Mouse (Mus musculus) left cerebral cortex, adult 11 months (tissue): ENCODE results near the gene Setmar.
A peak's percentile ranks its signal among the peaks of the same experiment; 100 is the strongest.
"Not testable (repeated sequence)": the region's sequence is repeated elsewhere in the genome, so short reads cannot be mapped to it uniquely, and the experiment has no call there.

ENCODE experiments used
- DNase-seq: peaks from one replicate; pipeline ENCODE4 v3.0.0; 2022; ENCODE audit warnings: low spot score

The Setmar gene

GRCm38 (mm10) chr6:108064918-108065526, at the start of gene Setmar:
TSS of gene Setmar (plus strand) at chr6:108065045.
- DNase-seq: peak; percentile 91

DNA sequence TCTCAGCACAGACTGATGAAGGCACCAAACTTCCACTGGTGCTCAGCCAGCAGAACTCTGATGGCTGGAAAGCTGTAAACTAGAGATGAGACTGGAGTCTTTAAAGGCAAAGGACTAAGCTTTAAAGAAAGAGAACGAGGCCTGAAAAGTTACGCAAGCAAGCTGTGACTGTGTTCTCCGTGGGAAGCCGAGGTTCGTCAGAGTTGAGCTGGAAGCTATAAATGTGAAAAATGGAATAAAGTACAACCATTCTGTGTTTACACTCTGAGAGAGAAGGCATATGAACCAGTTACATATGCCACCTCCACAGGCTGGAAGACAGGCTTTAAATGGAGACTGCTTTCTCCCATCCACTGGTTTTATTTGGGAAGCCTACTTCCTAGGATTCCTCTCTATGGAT, 43.2 kb upstream of the Setmar start:
- DNase-seq: peak; percentile 68

GRCm38 (mm10) chr6:108055041-108055440, 9.8 kb upstream of the Setmar start:
- DNase-seq: not testable (repeated sequence)

GRCm38 (mm10) chr6:108055946-108056345, 8.9 kb upstream of the Setmar start:
- no peak for DNase-seq

- no peak for DNase-seq
Observed at GRCm38 (mm10) chr6:108057353-108057752, 7.5 kb upstream of the Setmar start.

- DNase-seq: no peak
Observed at GRCm38 (mm10) chr6:108058066-108058465, 6.8 kb upstream of the Setmar start.

DNA sequence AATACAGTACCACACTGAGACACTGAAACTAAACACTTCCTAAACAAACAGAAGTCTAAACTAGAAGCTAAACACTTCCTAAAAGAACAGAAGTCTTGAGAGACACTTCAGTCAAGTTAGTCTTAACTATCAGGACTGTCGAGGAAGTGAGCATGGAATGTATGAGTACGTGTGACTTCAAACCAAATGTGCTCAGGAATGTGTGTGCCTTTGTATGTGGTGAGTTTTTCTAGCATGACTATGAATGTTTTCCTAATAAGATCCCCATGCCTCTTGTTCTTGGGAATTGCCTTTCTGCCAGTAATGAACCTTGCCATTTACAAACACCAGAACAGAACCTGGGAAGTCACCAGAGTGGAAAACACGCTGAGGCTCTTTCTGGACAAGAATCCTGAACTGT, 3.7 kb upstream of the Setmar start:
- DNase-seq: no peak

DNA sequence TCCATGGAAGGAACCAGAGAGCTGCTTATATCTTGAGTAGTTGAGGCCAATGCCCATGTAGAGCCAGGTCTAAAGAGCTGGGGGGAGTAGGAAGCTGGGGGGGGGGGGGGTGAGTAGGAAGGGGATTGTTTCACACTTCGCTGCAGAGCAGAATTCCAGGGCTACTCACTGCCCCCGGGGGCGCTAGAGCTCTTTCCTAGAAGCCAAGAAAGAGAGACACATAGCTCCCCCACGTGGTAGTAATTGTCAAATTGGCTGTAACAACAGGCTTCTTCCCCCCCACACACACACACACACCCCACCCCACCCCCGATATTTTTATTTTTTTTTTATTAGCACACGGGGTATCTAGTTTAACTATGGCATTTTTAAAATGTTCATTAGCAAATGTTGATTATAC, 738 bp downstream of the Setmar start:
- DNase-seq: peak; percentile 83

- no peak for DNase-seq
Observed at GRCm38 (mm10) chr6:108070947-108071346, 6.1 kb downstream of the Setmar start.

DNA sequence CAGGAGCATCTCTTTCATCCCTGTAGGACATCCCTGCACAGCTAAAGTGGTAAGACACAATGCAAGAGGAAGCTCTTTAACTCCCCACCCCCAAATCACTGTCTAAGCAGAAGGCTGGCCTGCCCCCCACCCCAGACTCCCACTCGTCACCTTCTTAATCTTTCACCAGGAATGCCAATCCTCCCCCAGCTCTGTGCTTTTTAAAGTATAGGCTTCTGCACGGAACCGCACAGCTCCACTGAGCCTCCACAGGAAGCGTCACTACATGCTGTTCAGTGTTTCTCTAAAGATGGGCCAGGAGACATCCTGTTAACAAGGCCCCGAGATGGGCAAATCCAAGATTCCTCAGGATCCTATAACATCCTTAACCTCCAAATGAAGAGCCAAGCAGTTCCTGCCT, 8.2 kb downstream of the Setmar start:
- peak; percentile 48 for DNase-seq

DNA sequence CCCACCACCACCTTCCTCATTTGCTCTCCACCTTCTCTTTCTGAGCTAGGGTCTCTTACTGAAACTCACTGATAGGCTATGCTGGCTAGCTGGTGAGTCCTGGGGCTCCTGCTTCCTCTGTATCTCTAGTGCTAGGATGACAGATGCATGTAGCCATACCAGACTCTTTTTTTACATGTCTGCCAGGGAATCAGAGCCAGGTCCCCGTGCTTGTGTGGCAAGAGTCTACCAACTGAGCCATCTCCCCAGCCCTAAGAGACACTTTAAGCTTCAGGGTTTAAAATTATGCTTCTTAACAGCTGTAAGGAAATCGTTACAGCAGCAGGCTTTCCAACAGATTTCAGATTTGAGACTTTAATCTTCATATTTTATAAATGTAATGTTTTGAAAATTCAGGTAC, 9.1 kb downstream of the Setmar start:
- no peak for DNase-seq

GRCm38 (mm10) chr6:108074624-108075023, 9.8 kb downstream of the Setmar start:
- DNase-seq: peak; percentile 61

DNA sequence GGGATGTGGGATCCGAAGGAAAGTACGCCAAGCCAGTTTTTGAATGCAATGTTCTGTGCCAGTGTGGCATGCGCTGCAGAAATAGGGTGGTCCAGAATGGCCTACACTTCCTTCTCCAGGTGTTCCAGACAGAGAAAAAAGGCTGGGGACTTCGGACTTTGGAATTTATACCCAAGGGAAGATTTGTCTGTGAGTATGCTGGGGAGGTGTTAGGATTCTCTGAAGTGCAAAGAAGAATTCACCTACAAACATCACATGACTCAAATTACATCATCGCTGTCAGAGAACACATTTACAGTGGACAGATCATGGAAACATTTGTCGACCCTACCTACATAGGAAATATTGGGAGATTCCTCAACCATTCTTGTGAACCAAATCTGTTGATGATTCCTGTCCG, 11.0 kb downstream of the Setmar start:
- DNase-seq: no peak

DNA sequence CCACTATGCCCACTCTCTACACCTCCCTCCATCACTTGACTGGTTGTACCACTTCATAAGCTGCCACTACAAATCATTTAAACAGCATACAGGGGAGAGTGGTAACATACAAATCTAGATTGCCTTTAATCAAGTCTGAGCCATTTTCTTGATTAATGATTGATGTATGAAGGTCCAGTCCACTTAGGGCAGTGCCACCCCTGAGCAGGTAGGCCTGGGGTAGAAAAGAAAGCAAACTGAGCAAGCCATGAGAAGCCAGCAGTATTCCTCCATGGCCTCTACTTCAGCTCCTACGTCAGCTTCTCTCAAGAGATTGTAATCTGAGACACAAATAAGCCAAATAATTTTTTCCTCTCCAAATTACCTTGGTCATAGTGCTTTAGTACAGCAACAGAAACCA, 26.5 kb downstream of the Setmar start:
- no peak for DNase-seq

DNA sequence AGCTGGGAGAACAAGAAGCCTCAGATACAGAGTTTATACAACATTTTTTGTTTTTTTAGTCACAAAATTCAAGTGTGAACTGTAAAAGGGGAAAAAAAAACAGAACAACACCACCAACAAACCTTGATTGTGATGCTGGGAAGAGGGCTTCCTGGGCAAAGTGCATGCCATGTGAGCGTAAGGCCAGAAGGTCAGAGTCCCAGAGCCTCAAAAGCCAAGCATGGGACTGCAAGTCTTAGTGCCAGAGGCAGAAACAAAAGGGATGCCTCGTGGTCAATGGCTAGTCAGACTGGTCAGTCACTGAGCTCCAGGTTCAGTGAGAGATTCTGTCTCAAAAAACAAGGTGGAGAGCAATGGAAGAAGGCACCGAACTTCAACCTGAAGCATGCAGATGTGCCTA, 27.8 kb downstream of the Setmar start:
- no peak for DNase-seq

DNA sequence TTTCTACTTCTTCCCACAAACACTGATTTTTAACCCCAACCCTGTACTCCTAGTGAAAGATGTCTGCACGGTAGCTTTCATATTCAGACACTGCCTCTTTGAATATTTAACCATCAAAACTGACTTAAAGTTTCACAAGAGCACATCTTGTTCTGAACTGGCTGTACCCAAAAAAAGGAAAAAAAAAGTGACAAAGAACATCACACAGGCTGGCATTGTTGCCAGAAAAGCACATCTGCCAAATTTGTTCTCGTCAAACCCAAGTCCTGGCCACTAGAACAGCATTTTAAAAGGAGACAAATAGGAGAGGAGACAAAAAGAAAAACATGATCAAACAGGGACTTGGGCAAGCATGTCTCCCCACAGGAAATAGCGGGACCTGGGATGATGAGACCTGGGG, 28.6 kb downstream of the Setmar start:
- DNase-seq: no peak

DNA sequence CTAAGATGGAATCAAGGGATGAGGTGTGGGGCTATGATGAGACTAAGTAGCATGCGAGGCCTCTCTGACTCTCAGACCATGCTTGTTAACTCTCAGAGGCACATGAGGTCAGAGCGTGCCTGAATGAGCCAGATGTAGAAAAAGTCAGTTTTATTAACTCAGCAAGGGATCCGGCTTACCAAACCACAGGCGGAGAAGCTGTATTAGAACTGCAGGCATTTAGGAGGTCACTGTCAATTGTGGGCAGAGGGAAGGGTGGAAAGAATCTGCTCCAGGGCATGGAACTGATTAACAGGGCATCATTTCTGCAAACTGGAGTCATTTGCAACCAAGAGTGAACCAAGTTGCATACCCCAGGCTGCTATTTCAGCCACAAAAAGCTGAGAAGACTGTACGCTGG, 30.6 kb downstream of the Setmar start:
- no peak for DNase-seq

GRCm38 (mm10) chr6:108098171-108098845, 33.5 kb downstream of the Setmar start:
- peak; percentile 52 for DNase-seq

GRCm38 (mm10) chr6:108098846-108099217, 34.0 kb downstream of the Setmar start:
- no peak for DNase-seq

DNA sequence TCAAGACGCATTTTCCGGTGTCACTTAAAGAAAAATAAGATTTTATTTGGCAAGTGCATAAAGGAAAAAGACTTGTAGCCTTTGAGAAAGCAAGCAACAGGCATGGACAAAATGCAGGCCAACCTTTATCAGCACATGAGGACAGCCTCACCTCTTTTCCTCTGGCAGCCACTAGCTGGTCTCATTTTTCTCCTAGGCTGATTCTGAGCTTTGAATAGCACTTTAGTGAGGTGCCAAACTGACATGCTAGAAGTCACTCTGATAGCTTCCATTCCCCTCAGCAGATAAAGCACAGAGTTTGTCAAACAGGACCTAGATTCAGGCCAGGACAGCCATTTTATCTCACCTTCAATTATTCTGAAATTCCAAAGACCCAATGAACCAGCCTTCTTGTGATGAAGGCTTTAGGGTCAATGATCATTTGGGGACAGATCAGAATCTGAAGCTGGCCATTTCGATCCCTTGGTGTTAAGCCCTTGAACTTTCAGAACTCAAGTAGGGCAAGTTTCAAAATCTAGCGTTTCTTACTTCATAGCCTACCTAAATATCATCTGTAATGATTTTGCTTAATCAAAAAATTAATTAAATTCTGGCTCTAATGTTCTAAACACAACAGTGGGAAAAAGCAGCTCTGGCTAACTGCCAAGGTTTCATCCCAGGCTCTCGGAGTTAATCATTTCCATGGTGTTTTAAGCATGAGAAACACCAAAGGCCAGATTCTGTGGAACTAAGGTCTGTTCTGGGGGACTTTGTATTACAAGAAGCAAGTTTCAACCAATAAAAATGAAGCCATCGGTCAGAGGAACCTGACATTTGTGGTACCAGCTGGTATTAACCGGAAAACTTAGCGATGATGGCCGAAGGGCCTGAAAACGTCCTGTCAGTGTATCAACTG, 37.3 kb downstream of the Setmar start:
- DNase-seq: no peak

- no peak for DNase-seq
Observed at GRCm38 (mm10) chr6:108107376-108107775, 42.5 kb downstream of the Setmar start.

- no peak for DNase-seq
Observed at GRCm38 (mm10) chr6:108110336-108110735, 45.5 kb downstream of the Setmar start.

- DNase-seq: no peak
Observed at GRCm38 (mm10) chr6:108111693-108112092, 46.8 kb downstream of the Setmar start.
